Mouse (Mus musculus) CH12.LX (cell line): ENCODE data around the gene Dmbx1.

Source experiments
- CTCF ChIP-seq, 2 experiments: IDR thresholded peaks in 1 of 2; conservative IDR thresholded peaks in 1 of 2; 2 replicates each; pipeline ENCODE4 v1.5.1; 2011 to 2012; ENCODE audit warnings: low read depth in 2 of 2, low read length in 2 of 2, improper control_type of control experiment in 1 of 2, inconsistent platforms in 1 of 2, mild to moderate bottlenecking in 1 of 2, moderate library complexity in 1 of 2
- EP300 ChIP-seq: IDR thresholded peaks from 2 replicates; pipeline ENCODE4 v1.6.1; 2011; ENCODE audit warnings: low read length, improper control_type of control experiment
- JUND ChIP-seq: conservative IDR thresholded peaks from 2 replicates; pipeline ENCODE4 v1.6.1; 2011; ENCODE audit warnings: low read depth, low read length, improper control_type of control experiment
- MAX ChIP-seq: IDR thresholded peaks from 2 replicates; pipeline ENCODE4 v1.6.1; 2011; ENCODE audit warnings: low read length, improper control_type of control experiment
- MXI1 ChIP-seq: IDR thresholded peaks from 2 replicates; pipeline ENCODE4 v1.6.1; 2011; ENCODE audit warnings: mild to moderate bottlenecking, low read depth, low read length, improper control_type of control experiment
- POLR2A ChIP-seq: IDR thresholded peaks from 2 replicates; pipeline ENCODE4 v1.6.1; 2011; ENCODE audit warnings: low read depth, mild to moderate bottlenecking, improper control_type of control experiment, low read length

DNA sequence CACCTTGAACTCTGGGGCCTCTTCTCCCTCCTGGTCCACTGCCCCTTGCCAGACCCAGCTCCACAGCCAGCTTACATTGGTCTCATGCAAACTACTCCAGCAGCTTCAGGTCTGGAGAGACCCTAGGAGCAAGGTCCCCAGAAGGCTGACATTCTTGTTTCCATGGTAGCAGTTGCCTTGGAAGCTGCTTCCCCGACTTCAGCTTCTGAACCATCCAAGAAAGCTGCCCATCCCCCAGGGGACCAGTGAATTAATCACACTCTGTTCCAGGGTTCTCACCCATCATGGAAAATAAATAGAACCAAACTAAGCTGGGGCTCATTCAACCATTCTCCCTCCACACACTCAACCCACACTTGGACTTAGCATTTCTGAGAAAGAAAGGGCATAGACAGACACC, 58.5 kb downstream of the Dmbx1 start:
- no peak for TF ChIP-seq MXI1
- TF ChIP-seq POLR2A = no peak
- no peak for TF ChIP-seq JUND
- no peak for TF ChIP-seq CTCF (conservative IDR thresholded peaks at IDR 0.05 in 1 of 2, IDR thresholded peaks at IDR 0.05 in 1 of 2; ENCODE audit: low read depth in 2 of 2, low read length in 2 of 2)
- no peak for TF ChIP-seq EP300
- TF ChIP-seq MAX = no peak
